Mouse (Mus musculus) layer of hippocampus, postnatal 14 days (tissue): ENCODE data around the gene Mars. TPM values are rescaled to one million over a fixed set of nuclear protein-coding genes. Genes with fewer than 3 reads are reported as not detected.

Source experiments
- DNase-seq, 2 experiments: peaks; one replicate each; pipeline ENCODE4 v3.0.0; 2021 to 2022; ENCODE audit warnings: low spot score in 2 of 2, mixed read lengths in 1 of 2
- total RNA-seq, 2 experiments: library from RNA; stranded (reverse); gene quantifications; 2 replicates each; pipeline ENCODE4 v1.2.3; 2021

Mars gene
- total RNA-seq, 2 experiments from 2014 or later: 56.3 to 59.4 TPM

- DNase-seq: no peak
These were observed 47.2 kb downstream of the Mars start for GRCm38 (mm10) chr10:127264336-127264735.

- no peak for DNase-seq
These were observed 48.0 kb downstream of the Mars start for GRCm38 (mm10) chr10:127263631-127264030.

GRCm38 (mm10) chr10:127262548-127263398 lies 48.8 kb downstream of the Mars start, which contains the start of gene Kif5a:
TSS of gene Kif5a (minus strand) at chr10:127263348.
- peak; percentile 53 to 64 for DNase-seq

- DNase-seq: no peak
These were observed 49.7 kb downstream of the Mars start for GRCm38 (mm10) chr10:127261706-127262547.

- DNase-seq: no peak
These were observed 53.1 kb downstream of the Mars start for GRCm38 (mm10) chr10:127258489-127258888.

GRCm38 (mm10) chr10:127257790-127258189 lies 53.8 kb downstream of the Mars start:
- DNase-seq: no peak

GRCm38 (mm10) chr10:127255625-127256345 lies 55.8 kb downstream of the Mars start:
- no peak for DNase-seq

GRCm38 (mm10) chr10:127250810-127251209 lies 60.8 kb downstream of the Mars start:
- DNase-seq: no peak

Other genes starting within 250 kb of the Mars start
- gene Cdk4, start 248.3 kb downstream of the Mars start, total RNA-seq: 100 to 1,000 TPM; 120 to 123 TPM
- 10 to 100 TPM; 62.7 to 65.4 TPM for gene Tspan31, start 241.5 kb downstream of the Mars start, total RNA-seq
- 100 to 1,000 TPM; 719 to 736 TPM for gene Agap2, start 236.5 kb downstream of the Mars start, total RNA-seq
- gene Os9, start 190.7 kb downstream of the Mars start, total RNA-seq: 100 to 1,000 TPM; 100 to 103 TPM
- 100 to 1,000 TPM; 108 to 110 TPM for gene B4galnt1, start 146.6 kb downstream of the Mars start, total RNA-seq
- 1 to 10 TPM; 4.6 to 5.9 TPM for gene Slc26a10, start 131.1 kb downstream of the Mars start, total RNA-seq
- 100 to 1,000 TPM; 196 to 200 TPM for gene Arhgef25, start 121.7 kb downstream of the Mars start, total RNA-seq
- gene Dtx3, start 116.1 kb downstream of the Mars start, total RNA-seq: 100 to 1,000 TPM; 200 to 207 TPM
- gene Pip4k2c, start 100.2 kb downstream of the Mars start, total RNA-seq: 10 to 100 TPM; 65.7 to 69.2 TPM
- 100 to 1,000 TPM; 413 to 455 TPM for gene Kif5a, start 48.4 kb downstream of the Mars start, total RNA-seq
- gene Dctn2, start 45.4 kb downstream of the Mars start, total RNA-seq: 100 to 1,000 TPM; 298 to 304 TPM
- 10 to 100 TPM; 46.0 to 53.3 TPM for gene Mbd6, start 22.8 kb downstream of the Mars start, total RNA-seq
- gene Arhgap9, start 10.2 kb upstream of the Mars start, total RNA-seq: 1 to 10 TPM in 1 of 2 experiments, under 1 TPM in 1; 0.99 to 1.1 TPM
- gene Gli1, start 30.2 kb upstream of the Mars start, total RNA-seq: 1 to 10 TPM; 2.0 to 3.3 TPM
- under 1 TPM in 1 of 2 experiments, not detected in 1; 0.07 TPM for gene Inhbe, start 42.6 kb upstream of the Mars start, total RNA-seq
- not detected for gene Inhbc, start 58.6 kb upstream of the Mars start, total RNA-seq
- 100 to 1,000 TPM; 161 to 186 TPM for gene R3hdm2, start 68.5 kb upstream of the Mars start, total RNA-seq
- gene Stac3, start 189.9 kb upstream of the Mars start, total RNA-seq: 1 to 10 TPM; 5.0 to 6.4 TPM
- gene Ndufa4l2, start 203.2 kb upstream of the Mars start, total RNA-seq: 1 to 10 TPM; 4.8 to 6.9 TPM
- 10 to 100 TPM; 33.0 to 35.5 TPM for gene Shmt2, start 210.7 kb upstream of the Mars start, total RNA-seq
- 1 to 10 TPM; 2.7 TPM for gene Nxph4, start 222.8 kb upstream of the Mars start, total RNA-seq